Mouse (Mus musculus) liver, embryonic 16.5 days (tissue): ENCODE data around the gene Pogz. TPM values are rescaled to one million over a fixed set of nuclear protein-coding genes. Genes with fewer than 3 reads are reported as not detected.

ENCODE experiments used
- ATAC-seq: fragments of 200-750 bp; cut with Nextera tagmentation; 2 replicates; pipeline ENCODE4 v1.8.0; 2017; ENCODE audit warnings: low read depth, mild to moderate bottlenecking, moderate number of reproducible peaks, moderate library complexity
- H3K27ac ChIP-seq: fragments of 300-500 bp; sonication (generic); 2 replicates; pipeline ENCODE4 v1.5.1; 2014; ENCODE audit warnings: mild to moderate bottlenecking, low read length
- H3K27me3 ChIP-seq: fragments of 300-500 bp; sonication (generic); 2 replicates; pipeline ENCODE4 v1.6.1; 2014; ENCODE audit warnings: low read depth, low read length, mixed read lengths; ENCODE audit not compliant: control insufficient read depth, insufficient read depth
- H3K36me3 ChIP-seq: fragments of 300-500 bp; sonication (generic); 2 replicates; pipeline ENCODE4 v1.6.1; 2014; ENCODE audit warnings: mild to moderate bottlenecking; ENCODE audit not compliant: control insufficient read depth, insufficient read depth
- H3K4me1 ChIP-seq: fragments of 300-500 bp; sonication (generic); 2 replicates; pipeline ENCODE4 v1.6.1; 2014; ENCODE audit warnings: low read depth, low read length, mixed read lengths; ENCODE audit not compliant: control insufficient read depth
- H3K4me2 ChIP-seq: fragments of 300-500 bp; sonication (generic); 2 replicates; pipeline ENCODE4 v1.6.1; 2014; ENCODE audit warnings: low read depth, low read length, mixed read lengths
- H3K4me3 ChIP-seq: fragments of 300-500 bp; sonication (generic); 2 replicates; pipeline ENCODE4 v1.5.1; 2014; ENCODE audit warnings: low read depth, mild to moderate bottlenecking, low read length
- H3K9ac ChIP-seq: fragments of 300-500 bp; sonication (generic); 2 replicates; pipeline ENCODE4 v1.6.1; 2014; ENCODE audit warnings: low read depth, low read length
- H3K9me3 ChIP-seq: fragments of 300-500 bp; sonication (generic); replicated peaks from 2 replicates; pipeline ENCODE4 v1.6.1; 2016; ENCODE audit warnings: low read length; ENCODE audit not compliant: control insufficient read depth
- WGBS: fragments of 180-500 bp; shearing (Covaris S2); extraction: QIAGEN DNeasy Blood & Tissue Kit; methylation state at CpG from one replicate; pipeline ENCODE4 v1.1.7; 2014; ENCODE audit not compliant: insufficient replicate concordance; 5-methylcytosine and 5-hydroxymethylcytosine counted together
- polyA plus RNA-seq: library from polyadenylated mRNA; unstranded; fragments of >200 nt; fragmentation: Nextera tagmentation; extraction: Ambion mirVana; gene quantifications from 2 replicates; pipeline ENCODE4 v1.2.1, GENCODE M21; 2015

The Pogz gene
- polyA plus RNA-seq, 1 experiment from 2014 or later: 3.4 TPM

DNA sequence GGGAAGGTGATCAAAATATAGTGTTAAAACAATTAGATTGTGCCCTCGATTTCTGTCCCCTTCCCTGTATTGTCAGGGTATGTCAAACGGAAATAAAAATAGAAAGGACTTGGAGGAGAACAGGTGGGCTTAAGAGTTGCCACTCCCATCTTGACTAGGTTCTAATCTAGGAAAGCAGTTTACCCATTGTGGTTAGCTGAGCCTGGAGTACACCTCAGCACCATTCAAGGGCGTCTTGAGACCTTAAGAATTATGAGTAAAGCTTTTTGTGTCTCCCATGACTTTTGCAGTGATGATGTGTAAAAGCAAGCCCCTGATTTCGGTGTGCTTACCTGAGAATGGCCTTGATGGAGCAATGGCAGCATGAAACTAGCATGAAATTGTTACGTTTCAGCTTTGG is 1.7 kb downstream of the Pogz start:
- no peak overlapping the region for H3K4me3 ChIP-seq
- no peaks in the 10 kb centered on the region for H3K27me3 ChIP-seq
- H3K4me2 ChIP-seq: peak overlapping the region; percentile 60
- H3K9me3 ChIP-seq: no peaks in the 10 kb centered on the region
- H3K27ac ChIP-seq: no peak overlapping the region
- ATAC-seq: no peak
- peaks cover 14% of the 10 kb centered on the region for H3K4me1 ChIP-seq
- 52% methylated on average over 5 of the region's 5 CpGs for WGBS
- H3K36me3 ChIP-seq: no peaks in the 10 kb centered on the region
- H3K9ac ChIP-seq: no peak overlapping the region; the same call in 1 of the 2 replicates

GRCm38 (mm10) chr3:94847382-94847781 is 10.0 kb downstream of the Pogz start:
- Histone ChIP-seq H3K9ac (no peak overlapping the region), H3K9me3 (no peaks in the 10 kb centered on the region), H3K27me3 (no peaks in the 10 kb centered on the region), H3K4me3 (no peak overlapping the region), H3K4me1 (no peaks in the 10 kb centered on the region; the same call in 1 of the 2 replicates), H3K36me3 (no peaks in the 10 kb centered on the region), H3K27ac (no peak overlapping the region), H3K4me2 (no peak overlapping the region)
- WGBS: 79% methylated on average over 2 of the region's 2 CpGs
- ATAC-seq: no peak

DNA sequence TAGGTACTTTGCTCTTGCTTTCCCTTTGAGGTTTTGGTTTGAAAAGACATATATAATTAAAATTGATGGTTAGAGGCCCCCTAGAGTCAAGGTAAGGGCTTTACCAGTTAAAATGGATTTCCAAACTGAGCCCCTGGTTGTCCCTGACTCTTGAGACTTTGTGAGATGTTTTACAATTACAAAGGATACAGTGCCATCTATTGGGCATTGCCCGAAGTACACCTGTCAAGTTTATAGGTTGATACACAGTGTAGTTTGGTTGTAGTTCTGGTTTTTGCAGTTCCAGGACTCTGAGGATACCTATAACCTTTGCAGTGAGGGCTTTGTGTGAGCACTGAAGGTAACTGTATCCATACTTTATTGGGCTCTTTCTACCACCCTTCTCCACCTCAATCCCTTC is 12.0 kb downstream of the Pogz start:
- H3K36me3 ChIP-seq: no peaks in the 10 kb centered on the region
- 0% methylated on average over 1 of the region's 1 CpGs for WGBS
- no peaks in the 10 kb centered on the region for H3K9me3 ChIP-seq
- no peak for ATAC-seq
- no peaks in the 10 kb centered on the region; the same call in 1 of the 2 replicates for H3K4me1 ChIP-seq
- H3K4me2 ChIP-seq: no peak overlapping the region
- H3K4me3 ChIP-seq: no peak overlapping the region
- H3K9ac ChIP-seq: no peak overlapping the region
- H3K27me3 ChIP-seq: no peaks in the 10 kb centered on the region
- H3K27ac ChIP-seq: no peak overlapping the region

- Histone ChIP-seq H3K27ac (no peak overlapping the region), H3K27me3 (no peaks in the 10 kb centered on the region), H3K9ac (no peak overlapping the region), H3K4me2 (no peak overlapping the region), H3K9me3 (no peaks in the 10 kb centered on the region), H3K36me3 (peaks cover 12% of the 10 kb centered on the region), H3K4me3 (no peak overlapping the region), H3K4me1 (no peaks in the 10 kb centered on the region; the same call in 1 of the 2 replicates)
- 32% methylated on average over 3 of the region's 3 CpGs for WGBS
- 0 out of 2 replicates have a peak, but pooled peaks have one; percentile 35 for ATAC-seq
Observed at GRCm38 (mm10) chr3:94851731-94852130, 14.4 kb downstream of the Pogz start.

DNA sequence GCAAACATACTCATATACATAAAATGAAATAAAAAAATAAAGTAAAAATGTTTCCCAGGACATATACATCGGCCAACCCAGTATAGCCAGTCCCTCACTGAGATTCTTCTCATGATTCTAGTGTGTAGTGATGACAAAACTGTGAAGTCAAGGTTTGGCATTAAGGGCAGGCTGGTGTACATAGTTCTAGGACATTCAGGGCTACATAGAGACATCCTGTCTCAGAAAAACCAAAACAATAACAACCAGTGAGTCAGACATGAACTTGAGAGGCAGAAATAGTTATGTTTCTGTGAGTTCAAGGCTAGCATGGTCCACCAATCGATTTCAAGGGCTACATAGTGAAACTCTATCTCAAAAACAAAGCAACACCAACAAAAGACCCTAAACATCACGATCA is 14.8 kb downstream of the Pogz start:
- WGBS: 64% methylated on average over 3 of the region's 3 CpGs
- H3K9me3 ChIP-seq: no peaks in the 10 kb centered on the region
- H3K27ac ChIP-seq: no peak overlapping the region
- H3K36me3 ChIP-seq: peaks cover 14% of the 10 kb centered on the region
- no peak for ATAC-seq
- H3K9ac ChIP-seq: no peak overlapping the region
- no peak overlapping the region for H3K4me2 ChIP-seq
- H3K4me1 ChIP-seq: no peaks in the 10 kb centered on the region; the same call in 1 of the 2 replicates
- H3K27me3 ChIP-seq: no peaks in the 10 kb centered on the region
- H3K4me3 ChIP-seq: no peak overlapping the region

DNA sequence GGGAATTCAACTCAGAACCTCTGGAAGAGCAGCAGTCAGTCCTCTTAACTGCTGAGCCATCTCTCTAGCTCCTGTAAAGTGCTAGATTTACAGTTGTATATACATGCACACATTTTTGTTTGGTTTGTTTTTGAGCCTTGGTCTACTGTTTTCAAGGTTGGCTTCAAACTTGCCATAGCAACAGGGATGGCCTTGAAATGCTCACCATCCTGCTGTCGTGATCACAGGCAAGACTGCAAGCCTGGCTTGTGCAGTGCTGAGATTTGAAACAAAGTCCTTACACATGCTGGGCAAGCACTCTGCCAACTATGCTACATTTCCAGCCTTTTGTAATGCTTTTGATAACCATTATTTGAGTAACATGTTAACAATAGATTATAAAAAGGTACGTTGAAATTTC is 22.1 kb downstream of the Pogz start:
- Histone ChIP-seq H3K4me2 (no peak overlapping the region), H3K4me1 (no peaks in the 10 kb centered on the region), H3K36me3 (peaks cover 31% of the 10 kb centered on the region), H3K27me3 (no peaks in the 10 kb centered on the region), H3K9ac (no peak overlapping the region), H3K9me3 (no peaks in the 10 kb centered on the region), H3K27ac (no peak overlapping the region), H3K4me3 (no peak overlapping the region)
- 65% methylated on average over 2 of the region's 2 CpGs for WGBS
- no peak for ATAC-seq

DNA sequence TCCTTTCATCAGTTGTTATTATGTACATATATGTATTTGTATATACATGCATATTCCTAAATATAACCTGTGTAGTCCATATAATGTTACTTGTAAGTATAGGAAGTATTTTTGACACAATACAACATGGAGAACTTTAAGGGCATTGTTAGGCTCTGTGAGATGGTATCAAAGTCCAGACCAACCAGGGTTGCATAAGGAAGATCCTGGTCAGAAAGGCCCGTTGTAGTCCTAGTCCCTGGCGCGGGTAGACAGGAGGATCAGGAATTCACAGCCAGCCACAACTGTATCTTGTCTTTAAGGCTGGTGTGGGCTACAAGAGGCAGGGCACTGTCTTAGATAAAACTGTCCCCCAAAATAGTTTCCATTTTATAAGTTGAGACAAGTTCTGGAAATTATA is 31.6 kb downstream of the Pogz start:
- Histone ChIP-seq H3K9me3 (no peaks in the 10 kb centered on the region), H3K27ac (no peak overlapping the region), H3K27me3 (no peaks in the 10 kb centered on the region), H3K9ac (no peak overlapping the region), H3K36me3 (peaks cover 17% of the 10 kb centered on the region), H3K4me2 (no peak overlapping the region), H3K4me3 (no peak overlapping the region), H3K4me1 (no peaks in the 10 kb centered on the region)
- no peak for ATAC-seq
- 79% methylated on average over 3 of the region's 3 CpGs for WGBS

DNA sequence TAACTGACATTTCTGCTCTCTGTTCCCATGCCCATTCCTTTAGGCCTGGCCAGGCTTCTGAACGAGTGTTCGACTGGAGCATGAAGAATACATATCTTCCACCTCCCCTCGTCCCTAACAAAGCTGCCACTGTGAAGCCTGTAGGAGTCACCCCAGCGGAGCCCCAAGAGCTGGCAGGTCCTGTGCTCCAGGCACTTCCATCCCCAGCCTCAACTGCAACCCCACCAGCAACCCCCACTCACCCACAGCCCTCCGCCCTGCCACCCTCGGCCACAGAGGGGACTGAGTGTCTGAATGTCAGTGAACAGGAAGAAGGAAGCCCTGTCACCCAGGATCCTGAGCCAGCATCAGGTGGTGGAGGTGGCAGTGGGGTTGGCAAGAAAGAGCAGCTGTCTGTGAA is 41.3 kb downstream of the Pogz start:
- ATAC-seq: no peak
- peaks cover 56% of the 10 kb centered on the region for H3K36me3 ChIP-seq
- no peak overlapping the region for H3K9ac ChIP-seq
- H3K27ac ChIP-seq: no peak overlapping the region
- no peaks in the 10 kb centered on the region for H3K4me1 ChIP-seq
- whole genome bisulfite sequencing: 81% methylated on average over 6 of the region's 6 CpGs
- H3K4me3 ChIP-seq: no peak overlapping the region
- no peaks in the 10 kb centered on the region for H3K9me3 ChIP-seq
- H3K27me3 ChIP-seq: no peaks in the 10 kb centered on the region
- no peak overlapping the region for H3K4me2 ChIP-seq

DNA sequence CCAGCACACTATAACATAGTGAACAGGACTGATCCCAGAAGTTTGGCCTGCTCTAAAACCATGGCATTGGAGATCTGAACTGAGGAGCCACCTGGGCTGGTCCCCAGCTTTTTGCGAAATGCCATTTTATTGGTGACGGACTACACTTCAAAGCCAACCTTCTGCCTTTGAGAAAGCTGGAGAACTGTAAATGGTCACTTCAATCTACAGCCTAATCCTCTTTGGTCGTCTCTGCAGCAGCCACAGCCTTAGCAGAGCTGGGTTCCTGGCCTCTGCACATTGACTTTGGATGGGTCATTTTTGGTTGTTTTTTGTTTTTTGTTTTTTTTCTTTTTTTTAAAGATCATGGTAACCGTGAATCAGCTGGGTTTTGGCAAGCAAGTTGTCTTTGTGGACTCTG is 44.5 kb downstream of the Pogz start:
- H3K27me3 ChIP-seq: no peaks in the 10 kb centered on the region
- no peak overlapping the region for H3K4me3 ChIP-seq
- H3K9ac ChIP-seq: no peak overlapping the region
- H3K27ac ChIP-seq: no peak overlapping the region
- peaks cover 8% of the 10 kb centered on the region for H3K4me1 ChIP-seq
- no peak for ATAC-seq
- 77% methylated on average over 4 of the region's 4 CpGs for WGBS
- peaks cover 48% of the 10 kb centered on the region for H3K36me3 ChIP-seq
- no peak overlapping the region for H3K4me2 ChIP-seq
- no peaks in the 10 kb centered on the region for H3K9me3 ChIP-seq
